Mouse (Mus musculus) CH12.LX (cell line): Measurements from ENCODE around the gene Gp9.

Experiments
- CHD2 ChIP-seq: IDR thresholded peaks from 2 replicates; pipeline ENCODE4 v1.6.1; 2011; ENCODE audit warnings: low read length, improper control_type of control experiment
- CTCF ChIP-seq, 2 experiments: IDR thresholded peaks in 1 of 2; conservative IDR thresholded peaks in 1 of 2; 2 replicates each; pipeline ENCODE4 v1.5.1; 2011 to 2012; ENCODE audit warnings: low read depth in 2 of 2, low read length in 2 of 2, improper control_type of control experiment in 1 of 2, inconsistent platforms in 1 of 2, mild to moderate bottlenecking in 1 of 2, moderate library complexity in 1 of 2
- ETS1 ChIP-seq: conservative IDR thresholded peaks from 2 replicates; pipeline ENCODE4 v1.6.1; 2012; ENCODE audit warnings: low read depth, mild to moderate bottlenecking, inconsistent platforms, low read length, improper control_type of control experiment, moderate library complexity
- MAX ChIP-seq: IDR thresholded peaks from 2 replicates; pipeline ENCODE4 v1.6.1; 2011; ENCODE audit warnings: low read length, improper control_type of control experiment
- POLR2A ChIP-seq: IDR thresholded peaks from 2 replicates; pipeline ENCODE4 v1.6.1; 2011; ENCODE audit warnings: low read depth, mild to moderate bottlenecking, improper control_type of control experiment, low read length
- RCOR1 ChIP-seq: conservative IDR thresholded peaks from 2 replicates; pipeline ENCODE4 v1.6.1; 2012; ENCODE audit warnings: low read depth, mild to moderate bottlenecking, inconsistent platforms, low read length, improper control_type of control experiment
- USF1 ChIP-seq: IDR thresholded peaks from 2 replicates; pipeline ENCODE4 v1.6.1; 2014; ENCODE audit warnings: low read depth, mild to moderate bottlenecking, inconsistent platforms, low read length, improper control_type of control experiment
- ZKSCAN1 ChIP-seq: IDR thresholded peaks from 2 replicates; pipeline ENCODE4 v1.6.1; 2012; ENCODE audit warnings: low read depth, inconsistent platforms, low read length, improper control_type of control experiment, borderline replicate concordance

DNA sequence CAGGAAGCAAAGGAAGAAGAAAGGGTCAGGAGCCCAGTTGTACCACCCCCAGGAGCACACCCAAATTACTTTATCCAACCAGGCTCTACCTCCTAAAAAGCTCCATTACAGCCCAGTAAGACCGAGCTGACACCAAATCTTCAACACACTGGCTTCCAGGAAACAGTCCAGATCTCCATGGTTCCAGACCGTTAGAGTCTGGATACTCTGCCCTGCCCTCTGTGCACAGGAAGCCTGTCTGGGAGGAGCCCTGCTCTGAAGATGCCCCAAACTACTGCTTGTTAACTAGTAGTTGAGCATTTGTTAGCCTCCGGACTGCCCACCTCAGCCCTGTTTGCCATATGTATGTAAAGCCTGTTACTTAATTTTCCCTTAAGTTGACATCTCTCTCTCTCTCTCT lies 31.8 kb upstream of the Gp9 start:
- TF ChIP-seq CHD2 (no peak), POLR2A (no peak), ZKSCAN1 (no peak), USF1 (no peak), RCOR1 (no peak), CTCF (conservative IDR thresholded peaks at IDR 0.05 in 1 of 2, IDR thresholded peaks at IDR 0.05 in 1 of 2; ENCODE audit: low read depth in 2 of 2, low read length in 2 of 2) (no peak), ETS1 (no peak), MAX (no peak)
